Mouse (Mus musculus) mouse embryonic stem cell (cell line): Measurements from ENCODE around the gene Cope.

ENCODE experiments used
- in situ Hi-C, 2 experiments: fragments of 300-500 bp; cut with MboI; formaldehyde crosslinking; loops; 1 replicate in 1 of 2; 3 replicates in 1 of 2; pipeline ENCODE4 v1.14.3; 2019 to 2020; ENCODE audit warnings: low sequenced_read_pairs in 2 of 2, low pct_unique_long_range_greater_than_20kb in 1 of 2, mixed read lengths in 1 of 2; ENCODE audit not compliant: unreplicated experiment in 1 of 2

The Cope gene

DNA sequence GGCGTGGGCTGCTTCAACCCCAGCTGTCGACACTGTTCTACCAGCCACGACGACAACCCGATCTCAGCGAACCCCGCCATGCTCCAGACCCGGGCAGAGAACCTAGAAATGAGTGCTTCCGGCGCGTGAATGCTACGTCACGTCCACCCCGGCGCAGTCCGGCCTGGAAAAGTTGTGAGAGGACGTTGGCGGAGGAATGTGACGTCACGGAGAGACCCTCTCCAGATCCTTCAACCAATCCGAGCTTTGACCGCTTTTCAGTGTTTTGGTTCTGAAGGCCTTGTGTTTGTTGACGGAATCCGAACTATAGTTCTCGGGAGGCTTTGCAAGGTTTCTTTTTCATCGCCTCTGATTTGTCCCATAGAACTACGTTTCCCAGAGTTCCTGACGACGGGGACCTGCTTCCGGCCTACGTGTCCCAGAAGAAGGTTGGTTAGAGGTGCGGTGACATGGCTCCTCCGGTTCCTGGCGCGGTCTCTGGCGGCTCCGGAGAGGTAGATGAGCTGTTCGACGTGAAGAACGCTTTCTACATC is at the start of gene Cope, which contains the start of gene Ddx49:
Gene Cope (plus strand): TSS at position 161 of the 533 bp plus-strand sequence.
Gene Ddx49 (minus strand): TSS at position 132 of the 533 bp plus-strand sequence.
- in situ Hi-C loops, result no loop called here

DNA sequence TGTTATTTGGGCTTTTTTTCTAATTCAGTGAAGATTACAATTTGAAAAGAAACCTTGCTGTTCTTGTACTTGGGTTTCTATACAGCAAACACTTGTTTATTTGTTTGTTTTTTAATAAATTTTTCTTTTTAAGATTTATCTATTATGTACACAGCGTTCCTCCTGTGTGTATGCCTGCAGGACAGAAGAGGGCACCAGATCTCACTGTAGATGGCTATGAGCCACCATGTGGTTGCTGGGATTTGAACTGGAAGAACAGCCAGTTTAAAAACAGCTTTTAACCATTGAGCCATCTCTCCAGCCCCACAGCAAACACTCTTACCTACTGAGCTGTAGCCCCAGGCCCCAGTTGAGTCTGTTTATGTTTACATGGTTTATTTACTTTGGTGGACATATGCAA is 47.7 kb upstream of the Cope start:
- in situ Hi-C loops, result no loop called here

DNA sequence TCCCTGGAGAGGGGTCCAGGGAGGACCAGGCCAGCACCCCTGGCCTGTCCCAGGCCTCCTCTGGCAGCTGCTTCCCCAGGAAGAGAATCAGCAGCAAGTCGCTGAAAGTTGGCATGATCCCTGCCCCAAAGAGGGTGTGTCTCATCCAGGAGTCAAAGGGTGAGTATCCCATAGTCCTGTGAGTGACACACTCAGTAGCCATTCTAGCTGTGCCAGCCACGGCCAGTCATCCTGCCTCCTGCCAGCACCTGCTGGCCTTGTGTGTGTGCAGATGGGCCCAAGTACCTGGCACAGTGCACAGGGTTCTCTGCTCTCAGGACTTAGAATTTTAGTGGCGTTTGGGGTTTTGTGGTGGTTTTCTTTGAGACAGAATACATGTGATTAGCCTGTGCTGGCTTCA is 44.9 kb upstream of the Cope start:
- in situ Hi-C loops, result no loop called here

DNA sequence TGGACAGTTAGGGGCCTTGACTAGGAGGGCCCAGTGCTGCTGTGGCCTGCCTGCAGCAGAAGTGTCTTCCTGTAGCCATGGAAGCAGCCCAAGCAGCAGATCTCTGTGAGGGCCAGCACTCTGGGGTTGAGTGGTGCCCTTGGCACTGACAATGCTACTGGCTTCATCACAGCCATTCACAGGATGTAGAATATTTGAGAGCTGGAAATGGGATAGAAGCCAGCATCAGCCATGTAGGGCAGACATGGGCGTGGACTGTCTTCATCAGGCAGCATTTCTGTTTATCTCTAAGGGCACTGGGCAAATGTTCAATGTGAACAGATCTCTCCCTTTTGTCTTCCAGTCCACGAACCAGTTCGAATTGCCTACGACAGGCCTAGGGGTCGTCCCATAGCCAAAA is 43.7 kb upstream of the Cope start:
- in situ Hi-C loops, result no loop called here

DNA sequence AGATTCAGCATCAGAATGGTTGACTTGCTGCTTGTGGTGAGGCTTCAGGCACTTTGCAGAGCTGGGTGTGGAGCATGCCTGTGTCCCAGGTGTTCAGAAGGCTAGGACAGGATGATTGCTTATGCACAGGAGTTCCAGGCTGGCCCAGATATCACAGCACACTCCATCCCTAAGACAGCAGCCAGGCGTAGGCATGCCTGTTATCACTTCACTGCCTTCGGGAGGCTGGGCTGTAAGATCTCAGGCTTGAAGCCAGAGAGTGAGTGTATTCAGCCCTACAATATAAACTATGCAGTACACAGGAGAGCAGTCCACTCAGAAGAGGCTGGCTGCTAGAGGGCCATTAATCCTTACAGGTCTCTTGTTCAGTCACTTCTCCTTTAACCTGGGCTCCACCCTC is 43.3 kb upstream of the Cope start:
- in situ Hi-C loops, result no loop called here

DNA sequence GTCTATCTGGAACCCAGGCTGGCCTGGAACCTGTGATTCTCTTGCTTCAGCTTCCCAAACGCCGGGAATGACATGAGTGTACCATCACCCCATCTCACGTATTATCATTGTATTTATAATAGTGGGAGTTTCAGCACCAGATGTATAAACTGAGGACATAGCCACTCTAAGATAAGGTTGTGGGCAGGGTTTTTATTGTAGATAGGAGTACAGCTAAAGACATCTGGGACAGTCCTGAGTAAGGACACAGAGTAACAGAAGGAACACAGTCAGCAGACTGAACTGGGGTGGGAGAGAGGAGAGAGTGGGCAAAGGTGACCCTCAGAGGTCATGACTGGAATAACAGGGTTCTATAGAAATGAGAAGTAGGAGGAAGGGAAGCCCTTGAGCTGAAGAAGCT is 34.6 kb upstream of the Cope start:
- in situ Hi-C loops, result no loop called here

DNA sequence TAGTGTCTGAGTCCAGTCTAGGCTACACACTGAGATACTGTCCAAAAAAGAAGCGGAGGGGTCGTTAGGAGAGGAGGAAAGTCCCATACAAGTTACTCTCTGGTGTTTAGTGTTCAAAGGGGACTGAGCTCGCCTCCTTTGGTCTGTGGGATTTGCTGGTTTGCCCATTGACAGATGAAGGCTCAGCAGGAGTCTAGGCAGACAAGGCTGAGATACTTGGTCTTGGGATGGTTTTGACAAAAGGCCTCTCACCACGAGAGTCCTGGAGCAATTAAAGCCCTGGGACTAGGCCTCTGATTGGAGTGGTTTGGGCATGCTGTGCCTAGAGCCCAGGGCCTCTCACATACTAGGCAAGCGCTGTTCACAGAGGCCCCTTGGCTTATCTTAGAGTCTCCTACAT is 34.0 kb upstream of the Cope start:
- in situ Hi-C loops, result no loop called here

DNA sequence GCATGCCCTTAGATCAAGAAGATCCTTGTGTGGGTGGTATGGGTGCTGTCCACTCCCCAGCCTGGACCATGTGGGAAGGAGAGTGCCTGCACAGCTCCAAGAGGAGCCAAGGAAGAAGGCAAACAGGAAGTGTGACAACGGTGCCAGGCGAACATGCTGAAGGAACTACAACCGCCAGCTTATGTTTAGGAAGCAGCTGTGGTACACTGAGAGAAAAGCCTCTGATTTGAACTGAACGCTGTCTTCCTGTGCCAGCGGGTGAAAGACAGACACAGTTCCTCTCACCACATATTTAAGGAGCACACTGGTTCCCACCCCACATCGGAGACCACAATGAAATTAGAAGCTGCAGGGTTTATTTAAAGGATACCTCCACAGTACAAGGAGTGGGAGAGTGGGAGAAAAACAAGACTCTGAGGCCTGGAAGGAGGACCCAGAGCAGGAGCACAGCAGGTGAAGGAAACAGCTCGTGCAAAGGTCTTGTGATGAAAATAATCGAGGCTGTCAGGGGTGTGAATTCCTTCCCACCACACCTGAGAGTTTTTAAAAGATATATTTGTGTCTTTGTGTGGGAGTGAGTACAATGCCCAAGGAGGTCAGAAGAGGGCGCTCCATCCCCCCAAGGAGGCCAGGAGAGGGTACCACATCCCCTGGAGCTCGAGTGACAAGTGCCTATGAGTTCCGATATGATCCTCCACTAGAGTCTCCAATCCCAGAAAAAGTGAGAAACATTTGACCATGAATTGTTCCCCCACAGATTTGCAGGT is 33.3 kb upstream of the Cope start:
- in situ Hi-C loops, result no loop called here

DNA sequence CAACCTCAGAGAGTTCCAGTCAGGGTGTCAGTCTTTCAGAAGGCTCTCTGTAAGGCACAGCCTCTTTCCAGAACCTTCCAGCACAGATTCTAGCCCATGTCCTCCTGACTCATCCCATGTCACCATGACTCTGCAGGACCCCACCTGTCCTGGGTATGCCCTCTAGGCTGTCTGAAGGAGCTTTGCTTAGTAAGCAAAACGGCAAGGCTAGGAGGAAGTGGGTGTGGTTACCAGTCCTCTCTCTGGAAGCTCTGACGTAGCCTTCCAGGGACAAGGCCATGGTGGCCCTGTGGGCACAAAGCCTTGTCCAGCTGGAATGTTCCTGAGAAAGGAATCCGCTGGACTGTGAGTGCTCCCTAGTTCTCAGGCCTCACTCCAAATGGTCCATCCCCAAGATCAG is 29.4 kb upstream of the Cope start:
- in situ Hi-C loops, result no loop called here

DNA sequence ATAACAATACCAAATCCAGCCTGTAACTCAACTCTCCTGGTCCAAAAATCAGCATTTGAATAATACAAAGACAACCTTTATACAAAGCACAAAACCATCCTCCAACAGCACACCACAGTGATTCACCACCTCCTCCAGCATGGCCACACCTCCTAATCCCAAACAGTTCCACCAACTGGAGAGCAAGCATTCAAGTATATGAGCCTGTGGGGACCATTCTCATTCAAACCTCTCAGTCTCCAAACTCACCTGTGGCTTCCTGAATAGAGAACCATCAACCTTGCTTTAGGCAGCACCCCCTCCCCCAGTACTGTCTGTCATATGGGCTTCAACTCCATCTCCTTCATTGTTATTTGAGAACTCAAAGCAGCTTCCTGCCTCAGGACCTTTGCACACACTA is 28.0 kb upstream of the Cope start:
- in situ Hi-C loops, result no loop called here

DNA sequence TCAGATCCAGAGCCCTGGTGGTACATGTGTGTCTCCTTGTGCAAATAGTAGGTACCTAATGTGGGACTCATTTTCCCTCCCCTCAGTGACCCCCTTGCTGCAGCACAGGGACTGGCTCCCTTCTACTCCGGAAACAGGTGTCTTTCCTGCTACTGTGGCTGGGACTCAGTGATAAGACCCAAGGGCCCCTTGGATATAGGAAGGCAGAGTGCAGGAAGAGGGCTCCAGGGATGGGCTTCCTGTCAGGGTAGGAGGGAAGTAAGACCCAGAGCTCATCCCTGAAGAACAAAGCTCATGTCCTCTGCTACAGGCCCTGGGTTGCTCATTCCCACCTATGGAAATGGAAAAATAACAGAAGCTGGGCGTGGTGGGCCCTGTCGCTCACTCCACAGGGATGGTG is 25.8 kb upstream of the Cope start:
- in situ Hi-C loops, result no loop called here

DNA sequence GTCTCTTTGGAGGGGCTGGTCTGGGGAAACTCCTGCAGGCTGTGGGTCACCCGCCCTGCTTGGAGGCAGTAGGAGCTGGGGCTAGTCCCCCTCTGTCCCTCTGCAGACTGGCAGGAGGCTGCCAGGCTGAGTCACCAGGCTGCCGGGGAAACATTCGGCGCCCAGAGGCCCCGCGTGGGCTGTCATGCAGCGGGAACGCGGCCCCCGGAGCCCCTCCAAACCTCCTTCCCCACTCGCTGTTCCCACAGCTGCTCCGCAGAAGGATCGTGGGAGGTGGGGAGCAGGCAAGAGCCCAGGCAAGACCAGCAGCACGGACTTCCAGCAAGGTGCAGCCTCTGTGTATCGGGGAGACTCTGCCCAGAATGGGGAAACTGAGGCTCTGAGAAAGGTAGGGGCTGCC is 24.1 kb upstream of the Cope start:
- in situ Hi-C loops, result no loop called here

DNA sequence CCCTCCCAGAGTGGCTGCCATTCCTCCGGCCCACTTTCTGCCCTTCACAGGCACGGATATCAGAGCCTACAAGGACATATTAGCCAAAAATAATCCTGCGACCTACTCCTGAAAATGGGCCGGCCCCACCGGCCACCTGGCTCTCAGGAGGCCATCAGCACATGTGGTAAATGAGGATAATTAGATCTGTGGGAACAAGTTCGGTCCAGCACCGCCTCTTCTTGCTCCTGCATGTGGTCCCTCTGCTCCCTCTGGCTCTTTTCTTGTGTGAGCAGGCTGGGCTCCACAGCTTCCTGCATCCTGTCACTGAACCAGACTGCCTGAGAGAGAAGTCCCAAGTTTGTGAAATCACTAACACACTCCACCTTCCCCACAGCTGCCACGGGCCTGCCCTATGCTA is 23.1 kb upstream of the Cope start:
- in situ Hi-C loops, result no loop called here

DNA sequence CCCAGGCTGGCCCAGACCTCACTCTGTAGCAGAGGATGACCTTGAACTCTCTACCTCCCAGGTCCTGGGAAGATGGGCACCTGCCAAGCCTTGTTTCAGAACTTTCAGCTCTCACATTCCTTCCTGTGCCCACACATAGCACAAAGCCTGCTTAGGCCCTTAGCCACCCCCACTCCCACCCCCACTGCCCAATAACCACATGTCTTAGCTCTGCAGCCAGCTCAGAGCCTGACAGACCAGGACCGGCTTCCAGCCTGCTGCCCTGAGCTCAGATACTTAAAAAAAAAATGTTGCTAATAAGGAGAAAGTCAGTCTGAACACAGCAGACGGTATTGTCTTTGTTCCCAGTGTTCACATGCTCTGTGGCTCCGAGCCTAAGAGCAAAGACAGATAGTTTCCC is 21.3 kb upstream of the Cope start:
- in situ Hi-C loops, result no loop called here

DNA sequence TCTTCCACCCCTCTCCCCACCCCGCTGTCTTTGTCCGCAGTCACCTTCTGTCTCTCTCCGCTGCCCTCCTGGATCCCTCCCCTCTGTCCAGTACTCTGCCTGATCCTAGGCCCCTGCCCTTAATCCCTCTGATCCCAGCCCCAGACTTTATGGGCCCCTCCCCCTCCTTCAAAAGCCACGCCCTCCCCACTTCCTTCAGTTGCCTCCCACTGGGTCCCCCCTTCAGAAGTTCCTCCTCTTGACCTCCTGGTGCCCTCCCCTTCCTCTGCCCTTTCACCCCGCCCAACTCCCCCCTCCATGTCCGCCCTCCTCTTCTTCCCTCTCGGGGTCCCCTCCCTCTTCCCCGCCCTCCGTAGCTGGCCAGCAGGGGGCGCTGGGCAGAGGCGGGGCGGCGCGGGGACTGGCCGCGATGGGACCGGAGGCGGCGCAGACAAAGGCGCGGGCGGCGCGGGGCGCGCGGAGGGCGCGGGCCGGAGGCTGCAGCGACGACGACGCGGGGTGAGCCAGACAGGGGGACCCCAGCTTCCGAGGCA is 19.6 kb upstream of the Cope start, which contains the start of gene Homer3:
Gene Homer3 (plus strand): TSS at position 225 of the 533 bp plus-strand sequence.
- in situ Hi-C loops, result no loop called here

DNA sequence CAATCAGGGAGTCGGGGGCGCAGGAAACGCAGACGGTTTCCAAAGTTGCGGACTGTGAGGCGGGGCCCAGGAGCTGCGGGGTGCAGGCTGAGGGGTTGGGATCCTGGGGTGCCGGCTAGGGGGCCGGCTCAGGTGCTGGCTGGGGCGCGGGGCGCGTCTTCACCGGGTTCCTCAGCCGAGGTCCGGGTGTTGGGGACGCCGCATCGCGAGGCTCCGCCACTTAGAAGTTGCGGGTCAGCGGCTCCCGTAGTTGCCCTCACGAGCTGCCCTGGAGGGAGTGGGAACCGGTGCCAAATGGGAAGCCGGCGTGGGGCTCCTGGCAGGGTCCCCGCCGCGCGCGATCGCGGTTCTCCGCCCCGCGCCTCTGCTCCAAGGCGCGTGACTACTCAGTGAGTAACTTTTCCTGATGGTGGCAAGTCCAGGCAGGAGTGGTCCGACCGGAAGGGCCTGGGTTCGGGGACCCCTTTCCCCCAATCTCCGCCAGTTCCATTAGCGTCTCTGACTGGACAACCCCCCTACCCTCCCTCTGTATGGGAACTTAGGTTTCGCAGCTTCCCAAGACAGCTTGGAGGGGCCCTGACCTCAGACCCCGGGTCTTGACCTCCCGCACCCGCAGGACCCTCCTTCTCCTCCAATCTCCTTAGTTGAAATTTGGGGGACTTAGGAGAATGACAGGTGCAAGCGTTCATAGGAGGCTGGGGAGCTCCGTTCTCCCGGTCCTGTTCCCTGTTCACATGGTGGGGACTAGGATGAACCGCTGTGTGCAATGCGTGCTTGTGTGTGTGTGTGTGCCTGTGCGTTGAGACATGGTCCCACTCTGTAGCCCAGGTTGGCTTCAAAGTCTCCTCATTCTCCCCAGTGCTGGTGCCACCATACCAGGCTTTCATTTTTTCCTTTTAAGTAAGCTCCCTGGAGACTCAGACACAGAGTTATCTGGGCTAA is 18.9 kb upstream of the Cope start:
- in situ Hi-C loops, result no loop called here

DNA sequence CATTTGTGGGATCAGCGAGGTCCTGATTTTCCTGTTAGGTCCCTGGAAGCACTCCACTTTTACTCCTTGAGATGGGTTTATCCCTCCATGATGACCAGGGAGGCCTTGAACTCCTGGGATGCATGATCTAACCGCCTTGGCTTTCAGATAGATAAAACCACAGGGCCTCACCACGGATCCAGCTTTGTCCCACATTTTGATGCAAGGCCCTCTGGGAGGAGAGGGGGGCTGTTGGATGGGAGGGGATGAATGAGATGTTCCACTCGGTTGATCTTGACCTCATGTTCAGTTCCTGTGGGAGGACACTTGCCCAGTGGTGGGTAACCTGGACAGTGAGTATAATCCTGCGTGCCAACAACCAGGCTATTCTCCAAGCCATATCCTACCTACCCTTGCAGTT is 17.9 kb upstream of the Cope start:
- in situ Hi-C loops, result no loop called here

DNA sequence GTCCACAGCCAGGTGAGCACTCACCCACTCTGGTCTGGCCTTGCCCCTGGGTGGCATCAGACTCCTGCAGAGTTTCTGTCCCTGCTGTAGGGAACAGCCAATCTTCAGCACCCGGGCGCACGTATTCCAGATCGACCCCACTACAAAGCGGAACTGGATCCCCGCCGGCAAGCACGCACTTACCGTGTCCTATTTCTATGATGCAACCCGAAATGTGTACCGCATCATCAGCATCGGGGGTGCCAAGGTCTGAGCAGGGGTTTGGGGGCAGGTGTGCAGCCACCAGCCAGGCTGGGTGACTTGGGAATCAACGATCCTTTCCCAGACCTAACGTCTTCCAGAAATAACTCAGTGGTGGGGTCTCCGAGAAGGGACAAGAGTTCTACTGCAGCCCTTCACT is 17.0 kb upstream of the Cope start:
- in situ Hi-C loops, result no loop called here

DNA sequence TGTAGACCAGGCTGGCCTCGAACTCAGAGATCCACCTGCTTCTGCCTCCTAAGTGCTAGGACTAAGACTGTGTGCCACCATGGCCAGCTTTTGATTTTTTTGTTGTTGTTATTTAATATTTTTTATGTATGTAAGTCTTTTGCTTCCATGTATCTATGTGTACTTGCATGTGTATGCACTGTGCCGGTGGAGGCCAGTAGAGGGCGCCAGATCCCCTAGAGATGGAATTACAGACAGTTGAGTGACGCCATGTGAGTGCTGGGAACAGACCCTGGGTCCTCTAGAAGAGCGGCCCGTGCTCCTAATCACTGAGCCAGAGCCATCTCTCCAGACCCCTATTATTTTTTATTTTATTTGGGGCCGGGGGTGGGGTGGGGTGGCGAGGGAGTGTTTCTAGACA is 15.6 kb upstream of the Cope start:
- in situ Hi-C loops, result no loop called here
